Mouse (Mus musculus) CH12.LX (cell line): ENCODE data around the gene Syk. TPM values are rescaled to one million over a fixed set of nuclear protein-coding genes. Genes with fewer than 3 reads are reported as not detected.

Experiments used
- DNase-seq: peaks from one replicate; pipeline ENCODE4 v3.0.0-alpha.2; 2013; ENCODE audit errors: extremely low read depth
- H3K27ac ChIP-seq: 2 replicates; pipeline ENCODE4 v1.5.1; 2012; ENCODE audit warnings: low read depth, mild to moderate bottlenecking, control low read depth, moderate library complexity; ENCODE audit not compliant: insufficient read depth
- H3K27me3 ChIP-seq: replicated peaks from 2 replicates; pipeline ENCODE3; 2012; ENCODE audit warnings: inconsistent platforms
- H3K36me3 ChIP-seq, 2 experiments: replicated peaks in 1 of 2; 2 replicates each; pipeline versions ENCODE3 to v1.6.1; 2012; ENCODE audit warnings: inconsistent platforms in 1 of 2, low read length in 1 of 2, mild to moderate bottlenecking in 1 of 2, mixed read lengths in 1 of 2, moderate library complexity in 1 of 2; ENCODE audit not compliant: control insufficient read depth in 1 of 2, insufficient read depth in 1 of 2
- H3K4me1 ChIP-seq, 2 experiments: 2 replicates each; pipeline ENCODE4 v1.6.1; 2012; ENCODE audit warnings: inconsistent platforms in 1 of 2, moderate library complexity in 1 of 2; ENCODE audit not compliant: insufficient read depth in 2 of 2, control insufficient read depth in 1 of 2
- H3K4me2 ChIP-seq: 2 replicates; pipeline ENCODE4 v1.6.1; 2012; ENCODE audit warnings: low read depth, mild to moderate bottlenecking, control low read depth; ENCODE audit not compliant: poor library complexity, insufficient read depth, severe bottlenecking
- H3K4me3 ChIP-seq, 3 experiments: fragments of 150-350 bp in 1 of 3; sonication (generic) in 1 of 3; replicated peaks in 1 of 3; 2 replicates each; pipeline versions ENCODE3 to v1.5.1; 2011 to 2012; ENCODE audit warnings: low read depth in 2 of 3, low read length in 2 of 3, mild to moderate bottlenecking in 2 of 3, moderate library complexity in 2 of 3, control low read depth in 1 of 3, improper control_type of control experiment in 1 of 3, inconsistent platforms in 1 of 3, mixed read lengths in 1 of 3; ENCODE audit not compliant: poor library complexity in 1 of 3
- H3K79me2 ChIP-seq: replicated peaks from 2 replicates; pipeline ENCODE4 v1.6.1; 2012; ENCODE audit warnings: mild to moderate bottlenecking, moderate library complexity; ENCODE audit not compliant: control insufficient read depth, poor library complexity, insufficient read depth, severe bottlenecking; ENCODE audit errors: extremely low read depth
- H3K9ac ChIP-seq: 2 replicates; pipeline ENCODE4 v1.6.1; 2012; ENCODE audit warnings: low read depth, mild to moderate bottlenecking, control low read depth, moderate library complexity; ENCODE audit not compliant: insufficient read depth
- H3K9me3 ChIP-seq: replicated peaks from 2 replicates; pipeline ENCODE3; 2012; ENCODE audit warnings: low read length, inconsistent platforms, mixed read lengths
- BHLHE40 ChIP-seq: IDR thresholded peaks from 2 replicates; pipeline ENCODE4 v1.6.1; 2011; ENCODE audit warnings: mild to moderate bottlenecking, low read depth, low read length, improper control_type of control experiment
- CHD1 ChIP-seq: IDR thresholded peaks from 2 replicates; pipeline ENCODE4 v1.6.1; 2012; ENCODE audit warnings: low read depth, low read length, improper control_type of control experiment, inconsistent platforms
- CTCF ChIP-seq, 2 experiments: IDR thresholded peaks in 1 of 2; conservative IDR thresholded peaks in 1 of 2; 2 replicates each; pipeline ENCODE4 v1.5.1; 2011 to 2012; ENCODE audit warnings: low read depth in 2 of 2, low read length in 2 of 2, improper control_type of control experiment in 1 of 2, inconsistent platforms in 1 of 2, mild to moderate bottlenecking in 1 of 2, moderate library complexity in 1 of 2
- E2F4 ChIP-seq: IDR thresholded peaks from 2 replicates; pipeline ENCODE4 v1.6.1; 2011; ENCODE audit warnings: low read depth, low read length, improper control_type of control experiment; ENCODE audit not compliant: insufficient replicate concordance
- ELF1 ChIP-seq: IDR thresholded peaks from 2 replicates; pipeline ENCODE4 v1.6.1; 2014; ENCODE audit warnings: low read depth, mild to moderate bottlenecking, inconsistent platforms, low read length, improper control_type of control experiment
- EP300 ChIP-seq: IDR thresholded peaks from 2 replicates; pipeline ENCODE4 v1.6.1; 2011; ENCODE audit warnings: low read length, improper control_type of control experiment
- ETS1 ChIP-seq: conservative IDR thresholded peaks from 2 replicates; pipeline ENCODE4 v1.6.1; 2012; ENCODE audit warnings: low read depth, mild to moderate bottlenecking, inconsistent platforms, low read length, improper control_type of control experiment, moderate library complexity
- IRF4 ChIP-seq: IDR thresholded peaks from 2 replicates; pipeline ENCODE4 v1.6.1; 2014; ENCODE audit warnings: low read depth, mild to moderate bottlenecking, inconsistent platforms, low read length, improper control_type of control experiment
- JUND ChIP-seq: conservative IDR thresholded peaks from 2 replicates; pipeline ENCODE4 v1.6.1; 2011; ENCODE audit warnings: low read depth, low read length, improper control_type of control experiment
- MAFK ChIP-seq: IDR thresholded peaks from 2 replicates; pipeline ENCODE4 v1.6.1; 2011; ENCODE audit warnings: low read length, improper control_type of control experiment; ENCODE audit not compliant: insufficient replicate concordance
- MAZ ChIP-seq: IDR thresholded peaks from 2 replicates; pipeline ENCODE4 v1.6.1; 2012; ENCODE audit warnings: low read depth, mild to moderate bottlenecking, inconsistent platforms, low read length, improper control_type of control experiment, moderate library complexity
- MEF2A ChIP-seq: IDR thresholded peaks from 2 replicates; pipeline ENCODE4 v1.6.1; 2014; ENCODE audit warnings: low read depth, mild to moderate bottlenecking, inconsistent platforms, low read length, improper control_type of control experiment, borderline replicate concordance
- NELFE ChIP-seq: IDR thresholded peaks from 2 replicates; pipeline ENCODE4 v1.6.1; 2011; ENCODE audit warnings: low read depth, low read length, improper control_type of control experiment
- NRF1 ChIP-seq: IDR thresholded peaks from 2 replicates; pipeline ENCODE4 v1.6.1; 2014; ENCODE audit warnings: low read depth, mild to moderate bottlenecking, inconsistent platforms, low read length, improper control_type of control experiment, moderate library complexity
- POLR2A ChIP-seq: IDR thresholded peaks from 2 replicates; pipeline ENCODE4 v1.6.1; 2011; ENCODE audit warnings: low read depth, mild to moderate bottlenecking, improper control_type of control experiment, low read length
- RAD21 ChIP-seq: IDR thresholded peaks from 2 replicates; pipeline ENCODE4 v1.6.1; 2011; ENCODE audit warnings: low read depth, mild to moderate bottlenecking, low read length, improper control_type of control experiment, moderate library complexity
- SIN3A ChIP-seq: IDR thresholded peaks from 2 replicates; pipeline ENCODE4 v1.6.1; 2012; ENCODE audit warnings: low read length, improper control_type of control experiment, inconsistent platforms
- ZC3H11A ChIP-seq: IDR thresholded peaks from 2 replicates; pipeline ENCODE4 v1.6.1; 2012; ENCODE audit warnings: low read depth, mild to moderate bottlenecking, inconsistent platforms, low read length, improper control_type of control experiment
- ZNF384 ChIP-seq: IDR thresholded peaks from 2 replicates; pipeline ENCODE4 v1.6.1; 2012; ENCODE audit warnings: low read depth, low read length, improper control_type of control experiment, inconsistent platforms
- dilution Hi-C: fragments of 300-500 bp; cut with MboI; formaldehyde crosslinking; loops from 2 replicates; pipeline ENCODE4 v1.14.3; 2020; ENCODE audit warnings: low sequenced_read_pairs; ENCODE audit not compliant: extremely low pct_unique_long_range_greater_than_20kb, extremely low pct_ligation_motif_present
- in situ Hi-C: fragments of 300-500 bp; cut with MboI; formaldehyde crosslinking; loops from 3 replicates; pipeline ENCODE4 v1.14.3; 2019; ENCODE audit warnings: low sequenced_read_pairs, low pct_ligation_motif_present, low pct_unique_long_range_greater_than_20kb, mixed read lengths
- polyA plus RNA-seq: library from polyadenylated mRNA; unstranded; fragments of >175 nt; gene quantifications from 2 replicates; pipeline ENCODE4 v1.2.1, GENCODE M21; 2012; ENCODE audit warnings: low read depth; ENCODE audit not compliant: insufficient read length
- total RNA-seq, 2 experiments: library from RNA; depleted of rRNA; stranded (reverse); fragments of 300-350 nt in 1 of 2; fragments of >200 nt in 1 of 2; gene quantifications; 2 replicates each; pipeline ENCODE4 v1.2.3; 2012 to 2014

The Syk gene
- total and polyA plus RNA-seq, 3 experiments = 117 to 185 (median 163) TPM

GRCm38 (mm10) chr13:52561367-52562165 is 21.4 kb upstream of the Syk start:
- in situ Hi-C loops = loop anchor here (25.0 kb wide), 1 partner anchor 724 kb away; the partner anchor contains the start of gene Gadd45g
- dilution Hi-C loops = no loop called here
- no peak for DNase-seq
- H3K9ac ChIP-seq = no peak overlapping the region
- H3K4me2 ChIP-seq = peak overlapping the region; percentile 72
- peaks cover 0 to 4% of the 10 kb centered on the region in 2 experiments for H3K36me3 ChIP-seq
- H3K4me1 ChIP-seq = peaks cover 21 to 56% of the 10 kb centered on the region in 2 experiments
- no peaks in the 10 kb centered on the region for H3K79me2 ChIP-seq
- no peak overlapping the region for H3K4me3 ChIP-seq
- H3K27ac ChIP-seq = peak overlapping the region; percentile 24; the same call in 1 of the 2 replicates
- H3K9me3 ChIP-seq = no peaks in the 10 kb centered on the region
- no peak for TF ChIP-seq ZC3H11A
- TF ChIP-seq POLR2A = no peak
- no peak for TF ChIP-seq JUND
- TF ChIP-seq NELFE = no peak
- peak; percentile 88 for TF ChIP-seq ZNF384
- TF ChIP-seq CHD1 = 0 out of 2 replicates have a peak, but pooled peaks have one; percentile 42
- no peaks in the 10 kb centered on the region for H3K27me3 ChIP-seq

GRCm38 (mm10) chr13:52562166-52562571 is 20.8 kb upstream of the Syk start:
- Histone ChIP-seq H3K4me3 (no peak overlapping the region), H3K9me3 (no peaks in the 10 kb centered on the region), H3K4me1 (peaks cover 26 to 62% of the 10 kb centered on the region in 2 experiments), H3K4me2 (peak overlapping the region; percentile 72), H3K27ac (peak overlapping the region; percentile 22; the same call in 1 of the 2 replicates), H3K36me3 (peaks cover 0 to 4% of the 10 kb centered on the region in 2 experiments), H3K79me2 (no peaks in the 10 kb centered on the region), H3K9ac (peak overlapping the region; percentile 19; the same call in 1 of the 2 replicates), H3K27me3 (no peaks in the 10 kb centered on the region)
- peak; percentile 66 for DNase-seq
- TF ChIP-seq CTCF (conservative IDR thresholded peaks at IDR 0.05 in 1 of 2, IDR thresholded peaks at IDR 0.05 in 1 of 2; ENCODE audit: low read depth in 2 of 2, low read length in 2 of 2) = no peak
- TF ChIP-seq MAFK = 0 out of 2 replicates have a peak, but pooled peaks have one; percentile 17
- TF ChIP-seq NRF1 = no peak
- TF ChIP-seq E2F4 = no peak
- TF ChIP-seq SIN3A = no peak
- TF ChIP-seq ETS1 = no peak; the same call in 1 of the 2 replicates
- TF ChIP-seq MEF2A = 0 out of 2 replicates have a peak, but pooled peaks have one; percentile 22
- no peak for TF ChIP-seq RAD21
- TF ChIP-seq ELF1 = peak; percentile 60; the same call in 1 of the 2 replicates
- TF ChIP-seq MAZ = 0 out of 2 replicates have a peak, but pooled peaks have one; percentile 19
- TF ChIP-seq BHLHE40 = peak; percentile 6; the same call in 1 of the 2 replicates
- 0 out of 2 replicates have a peak, but pooled peaks have one; percentile 31 for TF ChIP-seq IRF4
- peak; percentile 22; the same call in 1 of the 2 replicates for TF ChIP-seq EP300
- dilution Hi-C loops = no loop called here
- in situ Hi-C loops = loop anchor here (25.0 kb wide), 1 partner anchor 725 kb away; the partner anchor contains the start of gene Gadd45g
